Mouse (Mus musculus) intestine, embryonic 14.5 days (tissue): Measurements from ENCODE around the gene Ddx51. TPM values are rescaled to one million over a fixed set of nuclear protein-coding genes. Genes with fewer than 3 reads are reported as not detected.

ENCODE experiments used
- ATAC-seq: fragments of 200-750 bp; cut with Nextera tagmentation; replicated peaks from 2 replicates; pipeline ENCODE4 v1.8.0; 2017; ENCODE audit warnings: low read depth, moderate number of reproducible peaks, moderate TSS enrichment, moderate library complexity; ENCODE audit not compliant: low FRiP score, low TSS enrichment
- DNase-seq: peaks from one replicate; pipeline ENCODE4 v3.0.0-alpha.2; 2018; ENCODE audit warnings: low spot score
- H3K27ac ChIP-seq: fragments of 300-500 bp; sonication (generic); 2 replicates; pipeline ENCODE4 v1.5.1; 2014; ENCODE audit warnings: low read depth, mild to moderate bottlenecking, control low read depth
- H3K27me3 ChIP-seq: fragments of 300-500 bp; sonication (generic); replicated peaks from 2 replicates; pipeline ENCODE4 v1.6.1; 2014; ENCODE audit warnings: low read length, control low read depth; ENCODE audit not compliant: control insufficient read depth, insufficient read depth
- H3K36me3 ChIP-seq: fragments of 300-500 bp; sonication (generic); 2 replicates; pipeline ENCODE4 v1.6.1; 2014; ENCODE audit warnings: low read length, control low read depth; ENCODE audit not compliant: control insufficient read depth, insufficient read depth
- H3K4me1 ChIP-seq: fragments of 300-500 bp; sonication (generic); replicated peaks from 2 replicates; pipeline ENCODE4 v1.6.1; 2014; ENCODE audit warnings: low read length, control low read depth, mixed read lengths; ENCODE audit not compliant: control insufficient read depth, insufficient read depth
- H3K4me2 ChIP-seq: fragments of 300-500 bp; sonication (generic); 2 replicates; pipeline ENCODE4 v1.6.1; 2014; ENCODE audit warnings: low read length
- H3K4me3 ChIP-seq: fragments of 300-500 bp; sonication (generic); 2 replicates; pipeline ENCODE4 v1.5.1; 2014; ENCODE audit warnings: low read depth, low read length, control low read depth, mixed read lengths
- H3K9ac ChIP-seq: fragments of 300-500 bp; sonication (generic); 2 replicates; pipeline ENCODE4 v1.6.1; 2014; ENCODE audit warnings: mild to moderate bottlenecking, low read length
- H3K9me3 ChIP-seq: fragments of 300-500 bp; sonication (generic); 2 replicates; pipeline ENCODE4 v1.6.1; 2016; ENCODE audit warnings: low read length, control low read depth; ENCODE audit not compliant: control insufficient read depth
- WGBS: fragments of 180-500 bp; shearing (Covaris S2); extraction: QIAGEN DNeasy Blood & Tissue Kit; methylation state at CpG from one replicate; pipeline ENCODE4 v1.1.7; 2014; 5-methylcytosine and 5-hydroxymethylcytosine counted together
- polyA plus RNA-seq: library from polyadenylated mRNA; unstranded; fragments of >200 nt; fragmentation: Nextera tagmentation; extraction: Ambion mirVana; gene quantifications from 2 replicates; pipeline ENCODE4 v1.2.1, GENCODE M21; 2014

Ddx51 gene
- 27.0 and 27.8 TPM in 2 replicates for polyA plus RNA-seq

DNA sequence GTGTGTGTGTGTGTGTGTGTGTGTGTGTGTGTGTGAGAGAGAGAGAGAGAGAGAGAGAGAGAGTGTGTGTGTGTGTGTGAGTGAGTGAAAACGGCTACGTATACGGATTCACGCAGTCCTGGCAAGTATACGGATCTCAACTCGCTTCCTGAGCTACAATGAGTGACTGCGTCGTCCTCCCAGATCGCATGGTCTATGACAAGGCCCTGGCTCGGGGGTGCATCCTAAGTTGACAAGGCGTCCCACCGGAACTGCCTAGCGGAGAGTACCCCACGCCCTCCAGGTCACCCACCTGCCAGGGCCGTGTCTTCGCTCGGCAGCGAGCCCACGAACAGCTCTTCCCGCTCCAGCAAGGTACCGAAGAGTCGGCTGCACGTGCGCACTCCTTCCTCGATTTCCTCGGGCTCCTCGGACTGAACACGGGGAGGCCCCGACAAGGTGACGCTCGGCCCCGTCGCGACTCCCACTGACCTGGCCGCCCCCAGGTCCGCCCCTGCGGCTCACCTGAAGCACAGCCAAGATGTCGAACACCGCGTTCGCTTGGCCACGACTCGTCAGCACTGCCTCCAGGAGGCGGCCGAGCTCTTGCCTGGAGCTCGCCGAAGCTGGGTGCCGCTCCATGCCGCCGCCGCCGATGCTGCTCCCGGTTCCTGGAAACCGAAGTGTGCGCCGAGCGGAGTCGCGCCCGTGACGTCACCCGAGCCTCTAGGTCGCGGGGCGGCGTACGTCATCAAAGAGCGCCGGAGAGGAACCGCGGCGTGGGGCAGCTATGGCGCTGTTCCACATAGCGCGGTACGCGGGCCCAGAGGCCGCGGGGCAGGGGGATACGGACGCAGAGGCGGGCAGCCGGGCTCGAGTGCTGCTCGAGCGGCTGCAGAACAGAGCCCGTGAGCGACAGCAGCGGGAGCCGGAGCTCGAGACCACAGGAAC lies at the start of gene Ddx51, which contains the start of gene Noc4l:
Ddx51 (plus strand) TSS at position 733 of the 930 bp plus-strand sequence.
Noc4l (minus strand) TSS at position 699 of the 930 bp plus-strand sequence.
- Histone ChIP-seq H3K27ac (peak within 1 kb of the TSS; percentile 43; the same call in 1 of the 2 replicates), H3K4me3 (peak within 1 kb of the TSS; percentile 98), H3K4me2 (peak within 1 kb of the TSS; percentile 91), H3K27me3 (no peaks in the 10 kb centered on the region), H3K9me3 (no peaks in the 10 kb centered on the region), H3K36me3 (peaks cover 73% of the 10 kb centered on the region), H3K4me1 (peaks cover 9% of the 10 kb centered on the region), H3K9ac (peak within 1 kb of the TSS; percentile 84)
- WGBS: under 1% methylated on average over 91 of the region's 91 CpGs
- ATAC-seq (peak; percentile 84), DNase-seq (peak; percentile 99)

DNA sequence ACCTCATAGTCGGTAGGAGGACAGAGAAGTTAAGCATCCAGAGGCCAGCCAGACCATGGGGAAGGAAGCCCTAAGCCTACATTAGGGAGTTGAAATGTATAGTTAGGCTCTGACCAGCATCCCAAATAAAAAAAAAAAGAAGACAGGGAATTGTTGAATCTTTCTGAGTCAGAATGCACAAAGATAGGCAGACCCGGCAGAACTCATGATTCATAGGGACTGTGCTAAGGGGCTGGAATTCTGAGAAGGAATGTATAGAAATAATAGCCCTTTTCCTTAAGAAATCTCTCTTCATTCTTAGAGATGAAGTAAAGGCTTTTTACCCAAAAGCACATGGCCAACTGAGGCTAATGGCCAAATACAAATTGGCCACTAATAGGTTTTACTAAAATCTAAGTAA lies 48.9 kb upstream of the Ddx51 start:
- no peaks in the 10 kb centered on the region for H3K9me3 ChIP-seq
- no peak overlapping the region for H3K4me3 ChIP-seq
- 0 out of 2 replicates have a peak, but pooled peaks cover 3% of the 10 kb centered on the region for H3K4me1 ChIP-seq
- no peak overlapping the region for H3K27ac ChIP-seq
- H3K9ac ChIP-seq: no peak overlapping the region
- ATAC-seq (no peak), DNase-seq (no peak)
- WGBS: 76% methylated on average over 2 of the region's 2 CpGs
- H3K4me2 ChIP-seq: no peak overlapping the region
- no peaks in the 10 kb centered on the region for H3K36me3 ChIP-seq
- H3K27me3 ChIP-seq: no peaks in the 10 kb centered on the region

DNA sequence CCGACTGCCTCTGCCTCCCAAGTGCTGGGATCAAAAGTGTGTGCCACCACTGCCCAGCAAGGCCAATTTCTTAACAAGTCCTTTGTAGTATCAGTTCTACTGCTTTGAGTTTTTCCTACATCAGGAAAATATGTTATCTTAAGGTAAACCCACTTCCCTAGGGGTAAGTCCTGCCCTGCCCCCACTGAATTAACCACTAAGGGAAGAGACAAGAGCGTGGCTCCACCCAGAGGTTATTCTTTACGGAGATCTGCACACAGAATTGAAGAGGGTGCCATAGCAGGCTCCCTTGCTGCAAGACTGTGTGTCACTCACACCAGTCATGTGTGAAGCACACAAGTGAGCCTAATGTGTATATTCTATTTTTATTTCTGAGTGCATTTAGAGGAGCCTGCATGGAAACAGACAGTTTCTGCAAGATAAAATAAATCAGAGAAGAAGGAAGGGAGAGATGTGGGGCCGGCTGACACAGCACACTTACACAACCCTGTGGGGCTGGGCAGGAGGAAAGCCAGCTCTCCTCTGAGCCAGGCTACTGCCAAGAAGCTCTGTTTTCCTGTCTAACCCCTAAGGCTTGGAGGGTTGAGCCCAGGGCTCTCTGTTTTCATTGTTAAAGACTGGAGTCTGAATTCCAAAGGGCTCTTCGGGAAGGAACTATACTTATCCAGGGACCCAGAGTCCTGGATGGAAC lies 47.6 kb upstream of the Ddx51 start:
- Histone ChIP-seq H3K9me3 (no peaks in the 10 kb centered on the region), H3K27ac (no peak overlapping the region), H3K9ac (no peak overlapping the region), H3K4me1 (0 out of 2 replicates have a peak, but pooled peaks cover 3% of the 10 kb centered on the region), H3K27me3 (no peaks in the 10 kb centered on the region), H3K36me3 (no peaks in the 10 kb centered on the region), H3K4me2 (no peak overlapping the region), H3K4me3 (no peak overlapping the region)
- DNase-seq (no peak), ATAC-seq (no peak)
- WGBS: 55% methylated on average over 5 of the region's 5 CpGs

DNA sequence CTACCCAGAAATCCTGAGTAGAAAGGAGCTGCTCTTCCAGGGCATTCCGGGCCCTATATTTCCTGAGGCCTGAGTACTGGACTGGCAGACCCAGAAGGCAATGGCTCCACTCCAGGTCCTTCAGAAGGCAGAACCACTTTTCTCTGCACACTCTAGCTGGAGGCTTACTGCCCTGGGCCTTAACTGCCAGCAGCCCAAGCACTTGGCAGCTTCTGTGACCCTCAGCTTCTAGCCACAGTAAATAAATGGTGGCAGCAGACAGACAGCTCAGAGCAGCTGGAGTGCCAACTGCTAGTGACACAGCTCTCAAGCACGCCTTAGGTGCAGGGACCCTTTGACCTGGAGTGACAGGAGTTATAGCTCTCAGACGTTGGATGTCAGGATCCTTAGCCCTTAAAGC lies 45.5 kb upstream of the Ddx51 start:
- no peak for DNase-seq
- H3K27ac ChIP-seq: no peak overlapping the region
- 51% methylated on average over 3 of the region's 3 CpGs for WGBS
- no peaks in the 10 kb centered on the region for H3K36me3 ChIP-seq
- H3K27me3 ChIP-seq: no peaks in the 10 kb centered on the region
- no peak overlapping the region for H3K9ac ChIP-seq
- H3K4me3 ChIP-seq: no peak overlapping the region
- H3K4me2 ChIP-seq: no peak overlapping the region
- no peak for ATAC-seq
- H3K9me3 ChIP-seq: no peaks in the 10 kb centered on the region
- H3K4me1 ChIP-seq: 0 out of 2 replicates have a peak, but pooled peaks cover 3% of the 10 kb centered on the region

GRCm38 (mm10) chr5:110608336-110608735 lies 44.9 kb upstream of the Ddx51 start:
- no peak overlapping the region for H3K4me3 ChIP-seq
- DNase-seq (no peak), ATAC-seq (no peak)
- no peaks in the 10 kb centered on the region for H3K9me3 ChIP-seq
- H3K4me2 ChIP-seq: no peak overlapping the region
- 59% methylated on average over 6 of the region's 6 CpGs for WGBS
- H3K27ac ChIP-seq: no peak overlapping the region
- no peaks in the 10 kb centered on the region for H3K27me3 ChIP-seq
- no peaks in the 10 kb centered on the region for H3K36me3 ChIP-seq
- 0 out of 2 replicates have a peak, but pooled peaks cover 3% of the 10 kb centered on the region for H3K4me1 ChIP-seq
- no peak overlapping the region for H3K9ac ChIP-seq

DNA sequence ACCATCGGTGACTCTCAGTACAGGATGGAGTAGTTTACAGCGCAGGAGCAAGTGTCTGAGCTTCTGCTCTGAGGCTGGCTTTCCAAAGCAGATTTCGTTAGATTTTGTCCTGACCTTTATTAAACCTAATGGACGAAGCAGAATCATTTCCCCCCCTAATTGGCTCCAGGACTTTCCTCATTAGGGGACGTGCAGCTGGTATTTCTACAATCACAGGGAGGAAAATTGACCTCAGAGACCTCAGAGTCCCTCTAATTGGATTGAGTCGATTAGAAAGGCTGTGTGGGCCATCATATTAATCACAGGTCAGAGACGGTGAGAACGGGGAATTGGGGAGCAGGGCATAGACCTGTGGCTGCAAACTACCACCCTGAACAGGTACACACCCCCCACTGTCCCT lies 44.3 kb upstream of the Ddx51 start:
- Histone ChIP-seq H3K4me3 (no peak overlapping the region), H3K9ac (no peak overlapping the region), H3K9me3 (no peaks in the 10 kb centered on the region), H3K4me2 (no peak overlapping the region), H3K36me3 (no peaks in the 10 kb centered on the region), H3K27ac (no peak overlapping the region), H3K27me3 (no peaks in the 10 kb centered on the region), H3K4me1 (0 out of 2 replicates have a peak, but pooled peaks cover 3% of the 10 kb centered on the region)
- WGBS: 68% methylated on average over 8 of the region's 8 CpGs
- no peak for ATAC-seq
- no peak for DNase-seq

GRCm38 (mm10) chr5:110609425-110609824 lies 43.8 kb upstream of the Ddx51 start:
- WGBS: 90% methylated on average over 3 of the region's 3 CpGs

GRCm38 (mm10) chr5:110609868-110610267 lies 43.4 kb upstream of the Ddx51 start:
- 77% methylated on average over 5 of the region's 5 CpGs for WGBS
- Histone ChIP-seq H3K9ac (no peak overlapping the region), H3K4me1 (0 out of 2 replicates have a peak, but pooled peaks cover 3% of the 10 kb centered on the region), H3K9me3 (no peaks in the 10 kb centered on the region), H3K27ac (no peak overlapping the region), H3K4me3 (no peak overlapping the region), H3K36me3 (no peaks in the 10 kb centered on the region), H3K27me3 (no peaks in the 10 kb centered on the region), H3K4me2 (no peak overlapping the region)
- no peak for DNase-seq
- ATAC-seq: no peak

More at GRCm38 (mm10) chr5:110609425-110609824, 43.8 kb upstream of the Ddx51 start:
- H3K9me3 ChIP-seq: no peaks in the 10 kb centered on the region
- 0 out of 2 replicates have a peak, but pooled peaks cover 3% of the 10 kb centered on the region for H3K4me1 ChIP-seq
- no peak for ATAC-seq
- no peak for DNase-seq
- H3K27ac ChIP-seq: no peak overlapping the region
- no peaks in the 10 kb centered on the region for H3K27me3 ChIP-seq
- H3K36me3 ChIP-seq: no peaks in the 10 kb centered on the region
- H3K9ac ChIP-seq: no peak overlapping the region
- H3K4me2 ChIP-seq: no peak overlapping the region
- H3K4me3 ChIP-seq: no peak overlapping the region
